Mouse (Mus musculus): ENCODE measurements around the gene Mcu. TPM values are rescaled to one million over a fixed set of nuclear protein-coding genes. Genes with fewer than 3 reads are reported as not detected.

Mcu gene
- polyA plus RNA-seq, 1 experiment from 2014 or later = 27.8 TPM

- WGBS = 77% methylated on average over 6 of the region's 6 CpGs
Measured at GRCm38 (mm10) chr10:59570360-59570759, 46.1 kb downstream of the Mcu start.

GRCm38 (mm10) chr10:59569481-59569869, 47.0 kb downstream of the Mcu start:
- H3K27ac ChIP-seq (ENCODE audit: poor library complexity, severe bottlenecking) = no peak overlapping the region
- H3K4me1 ChIP-seq (replicated peaks) = peaks cover 15% of the 10 kb centered on the region

More at GRCm38 (mm10) chr10:59570360-59570759, 46.1 kb downstream of the Mcu start:
- Histone ChIP-seq H3K27me3 (replicated peaks) (no peaks in the 10 kb centered on the region), H3K9ac (no peak overlapping the region), H3K4me1 (replicated peaks) (peaks cover 15% of the 10 kb centered on the region), H3K27ac (ENCODE audit: poor library complexity, severe bottlenecking) (peak overlapping the region; percentile 25; the same call in 1 of the 2 replicates), H3K4me3 (no peak overlapping the region), H3K36me3 (peaks cover 5% of the 10 kb centered on the region; the same call in 1 of the 2 replicates), H3K4me2 (no peak overlapping the region), H3K9me3 (replicated peaks) (peaks cover 9% of the 10 kb centered on the region; the same call in 1 of the 2 replicates)
- no peak for ATAC-seq (ENCODE audit: insufficient number of reproducible peaks, low FRiP score)

GRCm38 (mm10) chr10:59568665-59569480, 47.6 kb downstream of the Mcu start:
- no peak for ATAC-seq (ENCODE audit: insufficient number of reproducible peaks, low FRiP score)
- H3K4me1 ChIP-seq (replicated peaks) = peaks cover 15% of the 10 kb centered on the region

More at GRCm38 (mm10) chr10:59569481-59569869, 47.0 kb downstream of the Mcu start:
- H3K4me2 ChIP-seq = no peak overlapping the region
- H3K4me3 ChIP-seq = no peak overlapping the region
- H3K27me3 ChIP-seq (replicated peaks) = no peaks in the 10 kb centered on the region
- peaks cover 6% of the 10 kb centered on the region; the same call in 1 of the 2 replicates for H3K9me3 ChIP-seq (replicated peaks)
- ATAC-seq (ENCODE audit: insufficient number of reproducible peaks, low FRiP score) = no peak
- peaks cover 5% of the 10 kb centered on the region; the same call in 1 of the 2 replicates for H3K36me3 ChIP-seq
- no peak overlapping the region for H3K9ac ChIP-seq
- 78% methylated on average over 1 of the region's 1 CpGs for WGBS

GRCm38 (mm10) chr10:59566968-59567367, 49.5 kb downstream of the Mcu start:
- H3K27me3 ChIP-seq (replicated peaks) = no peaks in the 10 kb centered on the region
- no peak overlapping the region for H3K4me3 ChIP-seq
- no peak overlapping the region for H3K4me2 ChIP-seq
- H3K27ac ChIP-seq (ENCODE audit: poor library complexity, severe bottlenecking) = no peak overlapping the region
- 89% methylated on average over 13 of the region's 13 CpGs for WGBS
- no peaks in the 10 kb centered on the region for H3K9me3 ChIP-seq (replicated peaks)
- ATAC-seq (ENCODE audit: insufficient number of reproducible peaks, low FRiP score) = no peak
- peaks cover 17% of the 10 kb centered on the region for H3K4me1 ChIP-seq (replicated peaks)
- H3K9ac ChIP-seq = no peak overlapping the region
- no peaks in the 10 kb centered on the region for H3K36me3 ChIP-seq

More at GRCm38 (mm10) chr10:59568665-59569480, 47.6 kb downstream of the Mcu start:
- no peak overlapping the region for H3K27ac ChIP-seq (ENCODE audit: poor library complexity, severe bottlenecking)
- H3K9ac ChIP-seq = no peak overlapping the region
- H3K4me3 ChIP-seq = no peak overlapping the region
- peaks cover 3% of the 10 kb centered on the region; the same call in 1 of the 2 replicates for H3K36me3 ChIP-seq
- H3K27me3 ChIP-seq (replicated peaks) = no peaks in the 10 kb centered on the region
- 81% methylated on average over 10 of the region's 10 CpGs for WGBS
- no peak overlapping the region for H3K4me2 ChIP-seq
- H3K9me3 ChIP-seq (replicated peaks) = peaks cover 2% of the 10 kb centered on the region; the same call in 1 of the 2 replicates

GRCm38 (mm10) chr10:59565995-59566410, 50.5 kb downstream of the Mcu start:
- 66% methylated on average over 2 of the region's 2 CpGs for WGBS
- ATAC-seq (ENCODE audit: insufficient number of reproducible peaks, low FRiP score) = no peak

GRCm38 (mm10) chr10:59564551-59564950, 51.9 kb downstream of the Mcu start:
- Histone ChIP-seq H3K27ac (ENCODE audit: poor library complexity, severe bottlenecking) (no peak overlapping the region), H3K4me3 (no peak overlapping the region), H3K4me2 (no peak overlapping the region), H3K4me1 (replicated peaks) (peaks cover 10% of the 10 kb centered on the region), H3K36me3 (no peaks in the 10 kb centered on the region), H3K27me3 (replicated peaks) (no peaks in the 10 kb centered on the region), H3K9ac (no peak overlapping the region), H3K9me3 (replicated peaks) (no peaks in the 10 kb centered on the region)
- no peak for ATAC-seq (ENCODE audit: insufficient number of reproducible peaks, low FRiP score)
- 78% methylated on average over 5 of the region's 5 CpGs for WGBS

More at GRCm38 (mm10) chr10:59565995-59566410, 50.5 kb downstream of the Mcu start:
- peaks cover 10% of the 10 kb centered on the region for H3K4me1 ChIP-seq (replicated peaks)
- H3K27ac ChIP-seq (ENCODE audit: poor library complexity, severe bottlenecking) = no peak overlapping the region
- no peak overlapping the region for H3K4me2 ChIP-seq
- H3K9me3 ChIP-seq (replicated peaks) = no peaks in the 10 kb centered on the region
- H3K27me3 ChIP-seq (replicated peaks) = no peaks in the 10 kb centered on the region
- H3K36me3 ChIP-seq = no peaks in the 10 kb centered on the region
- no peak overlapping the region for H3K9ac ChIP-seq
- no peak overlapping the region for H3K4me3 ChIP-seq

- Histone ChIP-seq H3K4me1 (replicated peaks) (peaks cover 16% of the 10 kb centered on the region), H3K4me2 (no peak overlapping the region), H3K27ac (ENCODE audit: poor library complexity, severe bottlenecking) (no peak overlapping the region), H3K27me3 (replicated peaks) (no peaks in the 10 kb centered on the region), H3K4me3 (no peak overlapping the region), H3K9me3 (replicated peaks) (no peaks in the 10 kb centered on the region), H3K36me3 (no peaks in the 10 kb centered on the region), H3K9ac (no peak overlapping the region)
- 0 out of 2 replicates have a peak, but pooled peaks have one; percentile 48 for ATAC-seq (ENCODE audit: insufficient number of reproducible peaks, low FRiP score)
- WGBS = 53% methylated on average over 4 of the region's 4 CpGs
Measured at GRCm38 (mm10) chr10:59562511-59562910, 54.0 kb downstream of the Mcu start.

GRCm38 (mm10) chr10:59560126-59560525, 56.4 kb downstream of the Mcu start:
- Histone ChIP-seq H3K27me3 (replicated peaks) (no peaks in the 10 kb centered on the region), H3K27ac (ENCODE audit: poor library complexity, severe bottlenecking) (no peak overlapping the region), H3K36me3 (no peaks in the 10 kb centered on the region), H3K9ac (no peak overlapping the region), H3K4me3 (no peak overlapping the region), H3K4me2 (no peak overlapping the region), H3K9me3 (replicated peaks) (no peaks in the 10 kb centered on the region), H3K4me1 (replicated peaks) (peaks cover 29% of the 10 kb centered on the region)
- 86% methylated on average over 5 of the region's 5 CpGs for WGBS
- ATAC-seq (ENCODE audit: insufficient number of reproducible peaks, low FRiP score) = no peak

GRCm38 (mm10) chr10:59558602-59559001, 57.9 kb downstream of the Mcu start:
- WGBS = 71% methylated on average over 4 of the region's 4 CpGs

GRCm38 (mm10) chr10:59558164-59558563, 58.3 kb downstream of the Mcu start:
- 78% methylated on average over 5 of the region's 5 CpGs for WGBS
- Histone ChIP-seq H3K9ac (no peak overlapping the region), H3K27ac (ENCODE audit: poor library complexity, severe bottlenecking) (no peak overlapping the region), H3K27me3 (replicated peaks) (no peaks in the 10 kb centered on the region), H3K4me2 (no peak overlapping the region), H3K4me1 (replicated peaks) (peaks cover 29% of the 10 kb centered on the region), H3K4me3 (no peak overlapping the region), H3K36me3 (no peaks in the 10 kb centered on the region), H3K9me3 (replicated peaks) (peaks cover 3% of the 10 kb centered on the region; the same call in 1 of the 2 replicates)
- no peak for ATAC-seq (ENCODE audit: insufficient number of reproducible peaks, low FRiP score)

More at GRCm38 (mm10) chr10:59558602-59559001, 57.9 kb downstream of the Mcu start:
- no peak overlapping the region for H3K4me2 ChIP-seq
- peaks cover 29% of the 10 kb centered on the region for H3K4me1 ChIP-seq (replicated peaks)
- H3K9me3 ChIP-seq (replicated peaks) = peaks cover 3% of the 10 kb centered on the region; the same call in 1 of the 2 replicates
- no peak overlapping the region for H3K9ac ChIP-seq
- H3K4me3 ChIP-seq = no peak overlapping the region
- H3K36me3 ChIP-seq = no peaks in the 10 kb centered on the region
- H3K27ac ChIP-seq (ENCODE audit: poor library complexity, severe bottlenecking) = no peak overlapping the region
- H3K27me3 ChIP-seq (replicated peaks) = no peaks in the 10 kb centered on the region
- ATAC-seq (ENCODE audit: insufficient number of reproducible peaks, low FRiP score) = no peak

GRCm38 (mm10) chr10:59556541-59556940, 60.0 kb downstream of the Mcu start:
- 15% methylated on average over 5 of the region's 5 CpGs for WGBS
- H3K9ac ChIP-seq = no peak overlapping the region
- no peaks in the 10 kb centered on the region for H3K27me3 ChIP-seq (replicated peaks)
- no peaks in the 10 kb centered on the region for H3K36me3 ChIP-seq
- peaks cover 3% of the 10 kb centered on the region; the same call in 1 of the 2 replicates for H3K9me3 ChIP-seq (replicated peaks)
- peaks cover 29% of the 10 kb centered on the region for H3K4me1 ChIP-seq (replicated peaks)
- H3K27ac ChIP-seq (ENCODE audit: poor library complexity, severe bottlenecking) = peak overlapping the region; percentile 26
- no peak for ATAC-seq (ENCODE audit: insufficient number of reproducible peaks, low FRiP score)
- peak overlapping the region; percentile 25; the same call in 1 of the 2 replicates for H3K4me2 ChIP-seq
- no peak overlapping the region for H3K4me3 ChIP-seq

Measured in heart, embryonic 12.5 days (tissue).